Mouse (Mus musculus) midbrain, embryonic 10.5 days (tissue): Measurements from ENCODE around the gene Cd33. TPM values are rescaled to one million over a fixed set of nuclear protein-coding genes. Genes with fewer than 3 reads are reported as not detected.
A peak's percentile ranks its signal among the peaks of the same experiment; 100 is the strongest.

ENCODE experiments used
- DNase-seq: peaks from one replicate; pipeline ENCODE4 v3.0.0-alpha.2; 2017; ENCODE audit warnings: low spot score
- H3K27ac ChIP-seq: fragments of 300-500 bp; sonication (generic); replicated peaks from 2 replicates; pipeline ENCODE4 v1.5.1; 2016; ENCODE audit warnings: mild to moderate bottlenecking
- H3K27me3 ChIP-seq: fragments of 300-500 bp; sonication (generic); 2 replicates; pipeline ENCODE4 v1.6.1; 2016; ENCODE audit warnings: low read depth, mild to moderate bottlenecking; ENCODE audit not compliant: poor library complexity, severe bottlenecking
- H3K36me3 ChIP-seq: fragments of 300-500 bp; sonication (generic); 2 replicates; pipeline ENCODE4 v1.6.1; 2016; ENCODE audit warnings: mild to moderate bottlenecking, moderate library complexity
- H3K4me1 ChIP-seq: fragments of 300-500 bp; sonication (generic); 2 replicates; pipeline ENCODE4 v1.6.1; 2016
- H3K4me3 ChIP-seq: fragments of 300-500 bp; sonication (generic); 2 replicates; pipeline ENCODE4 v1.5.1; 2016; ENCODE audit warnings: mild to moderate bottlenecking, moderate library complexity
- H3K9me3 ChIP-seq: fragments of 300-500 bp; sonication (generic); replicated peaks from 2 replicates; pipeline ENCODE4 v1.6.1; 2016; ENCODE audit warnings: mild to moderate bottlenecking
- WGBS: fragments of 180-500 bp; shearing (Covaris S2); methylation state at CpG from one replicate; pipeline ENCODE4 v1.1.7; 2016; 5-methylcytosine and 5-hydroxymethylcytosine counted together
- polyA plus RNA-seq: library from polyadenylated mRNA; unstranded; fragments of >200 nt; fragmentation: Nextera tagmentation; extraction: Ambion mirVana; gene quantifications from 2 replicates; pipeline ENCODE4 v1.2.1, GENCODE M21; 2016

Cd33 gene
- polyA plus RNA-seq, result 0.83 and 1.0 TPM in 2 replicates

DNA sequence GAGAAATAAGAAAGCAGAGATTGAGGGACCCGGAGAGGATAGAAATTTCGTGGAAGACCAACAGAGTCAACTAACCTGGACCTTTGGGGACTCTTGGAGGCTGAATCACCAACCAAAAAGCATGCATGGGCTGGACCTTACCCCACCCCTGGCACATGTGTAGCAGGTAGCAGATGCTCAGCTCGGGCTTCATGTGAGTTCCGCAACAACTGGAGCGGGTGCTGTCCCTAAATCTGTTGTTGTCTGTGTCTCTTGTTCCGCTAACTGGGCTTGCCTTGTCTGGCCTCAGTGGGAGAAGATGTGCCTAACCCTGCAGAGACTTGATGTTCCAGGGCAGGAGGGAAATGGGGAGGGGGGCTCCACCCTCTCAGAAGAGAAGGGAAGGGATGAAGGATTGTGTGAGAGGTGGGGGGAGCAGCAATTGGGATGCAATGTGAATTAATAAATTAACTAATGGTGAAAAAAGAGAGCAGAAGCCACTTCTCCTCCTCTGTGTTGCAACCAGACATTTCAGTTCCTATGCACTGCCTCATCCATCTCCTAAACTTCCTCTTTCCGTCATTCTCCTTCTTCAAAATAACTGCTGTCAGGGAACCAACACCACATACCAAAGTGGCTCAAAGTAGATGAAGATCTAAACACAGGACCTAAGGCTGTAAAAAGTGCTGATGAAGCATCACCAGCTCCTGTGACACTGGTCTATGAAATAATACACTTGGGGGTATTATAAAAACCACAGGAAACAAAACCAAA, at the start of gene Cd33:
Gene Cd33, minus strand, starts transcription at position 204 of the 753 bp plus-strand sequence.
- Histone ChIP-seq H3K4me3 (no peak within 1 kb of the TSS), H3K27ac (no peak within 1 kb of the TSS), H3K36me3 (no peaks in the 10 kb centered on the region), H3K9me3 (no peaks in the 10 kb centered on the region), H3K27me3 (no peaks in the 10 kb centered on the region), H3K4me1 (no peaks in the 10 kb centered on the region)
- 86% methylated on average over 7 of the region's 7 CpGs for WGBS
- no peak for DNase-seq

DNA sequence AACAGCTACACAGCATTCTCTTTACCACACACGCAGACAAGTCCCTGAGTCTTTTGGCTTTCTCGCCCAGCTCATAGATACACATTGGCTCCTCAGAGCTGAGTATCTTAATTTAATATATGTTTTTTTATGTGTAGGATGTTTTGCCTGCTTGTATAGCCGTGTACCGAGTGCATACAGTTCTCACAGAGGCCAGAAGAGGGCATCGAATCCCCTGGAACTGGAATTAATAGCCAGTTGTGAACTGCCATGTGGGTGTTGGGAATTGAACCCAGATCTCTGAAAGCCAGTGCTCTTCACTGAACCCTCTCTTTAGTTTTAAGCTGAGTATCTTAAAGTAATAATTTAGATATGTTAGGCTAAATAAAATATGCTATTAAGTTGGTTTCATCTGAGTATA, 40.6 kb upstream of the Cd33 start:
- H3K36me3 ChIP-seq, result peaks cover 61% of the 10 kb centered on the region
- DNase-seq, result no peak
- H3K4me1 ChIP-seq, result peaks cover 21% of the 10 kb centered on the region
- no peak overlapping the region for H3K27ac ChIP-seq
- H3K4me3 ChIP-seq, result no peak overlapping the region
- no peaks in the 10 kb centered on the region for H3K27me3 ChIP-seq
- 90% methylated on average over 5 of the region's 5 CpGs for WGBS
- no peaks in the 10 kb centered on the region for H3K9me3 ChIP-seq

DNA sequence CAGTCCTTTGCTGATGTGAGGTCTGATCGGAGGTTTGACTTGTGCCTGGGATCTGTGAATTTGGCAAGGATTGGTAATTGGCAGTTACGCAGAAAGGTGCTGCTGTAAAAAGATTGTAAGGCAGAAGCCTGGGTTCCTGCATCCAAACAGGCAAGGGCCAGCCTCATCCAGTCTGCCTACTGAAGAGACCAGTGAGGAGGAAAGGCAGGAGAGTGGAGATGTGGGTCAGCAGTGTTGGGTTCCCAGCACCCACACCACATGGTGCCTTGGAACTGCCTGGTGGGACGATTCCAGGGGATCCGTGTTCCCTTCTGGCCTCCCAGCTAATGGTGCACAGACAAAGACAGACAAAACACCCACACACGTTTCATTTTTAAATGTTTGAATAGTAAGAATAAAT, 36.3 kb upstream of the Cd33 start:
- Histone ChIP-seq H3K27me3 (no peaks in the 10 kb centered on the region), H3K27ac (peak overlapping the region; percentile 92), H3K9me3 (no peaks in the 10 kb centered on the region), H3K36me3 (peaks cover 23% of the 10 kb centered on the region), H3K4me1 (peaks cover 21% of the 10 kb centered on the region), H3K4me3 (peak overlapping the region; percentile 79)
- WGBS, result 74% methylated on average over 5 of the region's 5 CpGs
- DNase-seq, result no peak

DNA sequence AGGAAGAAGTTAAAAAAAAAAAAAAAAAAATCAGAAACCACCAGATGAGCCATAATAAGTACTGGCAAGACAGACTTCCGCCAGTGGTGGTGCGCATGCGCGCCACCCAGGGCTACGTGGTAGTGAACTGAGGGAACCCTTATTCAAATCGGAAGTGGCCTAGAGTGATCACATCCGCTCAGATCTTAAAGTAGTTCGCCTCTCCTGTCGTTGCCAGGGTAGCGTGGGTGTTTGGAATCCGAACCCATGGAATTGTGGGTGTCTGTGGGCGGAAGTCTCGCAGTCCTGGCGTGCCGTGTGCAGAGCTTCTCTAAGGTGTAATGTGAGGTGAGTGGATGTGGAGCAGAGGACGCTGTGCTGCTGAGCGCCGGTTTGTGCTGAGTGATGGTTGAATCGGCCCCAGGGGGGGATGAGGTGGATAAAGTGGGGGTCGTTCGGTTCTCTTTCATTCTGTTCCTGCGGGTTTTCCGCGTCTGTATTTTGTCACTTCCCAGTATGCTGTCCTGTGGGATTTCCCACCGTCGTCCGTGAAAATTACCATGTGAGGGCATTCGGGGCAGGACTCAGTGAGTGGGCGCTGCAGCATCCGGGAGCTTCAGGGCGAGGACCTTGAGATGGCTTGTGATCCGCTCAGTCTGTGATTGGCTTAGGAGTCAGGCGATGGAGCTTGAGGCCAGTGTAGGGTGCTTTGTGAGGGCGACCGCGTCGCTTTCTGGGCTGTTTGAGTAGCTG, 35.4 kb upstream of the Cd33 start, which contains the start of gene Zfp719:
Gene Zfp719, plus strand, starts transcription at position 171 of the 732 bp plus-strand sequence.
- Histone ChIP-seq H3K27me3 (no peaks in the 10 kb centered on the region), H3K27ac (peak within 1 kb of the TSS; percentile 92), H3K4me3 (peak within 1 kb of the TSS; percentile 79), H3K36me3 (peaks cover 23% of the 10 kb centered on the region), H3K4me1 (peaks cover 21% of the 10 kb centered on the region), H3K9me3 (no peaks in the 10 kb centered on the region)
- peak; percentile 90 for DNase-seq
- 0% methylated on average over 37 of the region's 37 CpGs for WGBS

DNA sequence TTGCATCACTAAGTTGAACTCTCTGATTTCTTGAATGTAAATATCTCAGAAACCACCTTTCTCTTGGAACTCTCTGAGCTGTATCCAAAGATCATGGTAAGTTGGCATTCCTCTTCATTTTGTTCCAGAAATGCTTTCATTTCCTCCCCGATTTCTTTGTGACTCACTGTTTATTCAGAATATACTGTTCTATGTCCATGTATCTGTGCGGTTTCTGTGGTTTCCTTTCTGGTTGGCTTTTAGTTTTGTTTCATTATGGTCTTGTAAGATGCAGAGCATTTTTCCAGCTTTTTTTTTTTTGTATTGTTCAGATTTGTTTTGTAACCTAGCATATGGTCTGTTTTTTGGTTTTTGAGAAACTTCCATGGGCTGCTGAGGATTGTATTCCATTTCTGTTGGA, 27.0 kb upstream of the Cd33 start:
- peaks cover 90% of the 10 kb centered on the region for H3K36me3 ChIP-seq

DNA sequence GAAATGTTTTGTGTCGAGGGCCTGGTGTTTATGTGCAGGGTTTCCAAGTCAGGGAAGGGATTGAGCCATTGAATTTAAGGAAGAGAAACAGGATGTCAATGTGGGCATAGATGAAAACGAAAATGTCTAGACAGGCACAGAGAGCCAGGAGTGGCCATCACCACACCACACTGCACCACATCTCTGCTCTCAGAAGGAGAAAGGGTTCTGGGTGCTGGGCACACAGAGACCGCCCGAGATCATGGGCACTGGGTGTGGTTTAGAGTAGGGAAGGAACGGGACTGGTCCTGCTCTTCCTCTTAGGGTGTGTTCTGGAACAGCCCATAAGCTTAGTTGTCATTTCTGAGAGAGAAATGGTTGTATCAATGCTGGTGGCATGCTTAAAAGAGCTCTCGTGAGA, 19.1 kb upstream of the Cd33 start:
- H3K4me1 ChIP-seq, result peaks cover 21% of the 10 kb centered on the region
- H3K27ac ChIP-seq, result peak overlapping the region; percentile 90
- peaks cover 33% of the 10 kb centered on the region for H3K36me3 ChIP-seq
- 54% methylated on average over 6 of the region's 6 CpGs for WGBS
- no peak for DNase-seq
- H3K27me3 ChIP-seq, result no peaks in the 10 kb centered on the region
- H3K4me3 ChIP-seq, result peak overlapping the region; percentile 78
- H3K9me3 ChIP-seq, result no peaks in the 10 kb centered on the region

More for the DNA sequence above, 27.0 kb upstream of the Cd33 start:
- H3K27ac ChIP-seq, result no peak overlapping the region
- 93% methylated on average over 2 of the region's 2 CpGs for WGBS
- H3K27me3 ChIP-seq, result no peaks in the 10 kb centered on the region
- no peaks in the 10 kb centered on the region; the same call in 1 of the 2 replicates for H3K9me3 ChIP-seq
- H3K4me3 ChIP-seq, result no peak overlapping the region
- no peak for DNase-seq
- no peaks in the 10 kb centered on the region for H3K4me1 ChIP-seq

DNA sequence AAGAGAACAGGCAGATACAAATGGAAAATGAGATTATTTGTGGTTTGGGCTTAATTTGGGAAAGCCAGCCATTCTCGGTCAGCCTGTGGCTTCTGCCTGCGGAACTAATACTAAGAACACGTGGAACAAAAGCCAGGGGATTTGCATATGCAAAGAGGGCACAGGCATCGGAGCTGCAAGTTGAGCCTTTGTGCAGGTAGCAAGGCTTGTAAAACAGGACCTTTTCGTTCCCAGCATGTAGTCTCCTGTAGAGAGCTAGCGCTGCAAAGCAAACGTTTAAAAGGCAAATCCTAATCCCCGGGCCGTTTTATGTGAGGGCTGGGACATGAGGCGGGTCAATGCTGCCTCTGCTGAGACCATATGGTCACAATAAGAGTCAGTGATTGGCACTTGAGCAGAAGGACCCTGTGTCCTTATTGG, 18.4 kb upstream of the Cd33 start:
- under 1% methylated on average over 10 of the region's 10 CpGs for WGBS
- Histone ChIP-seq H3K27ac (peak overlapping the region; percentile 90), H3K36me3 (peaks cover 26% of the 10 kb centered on the region), H3K9me3 (no peaks in the 10 kb centered on the region), H3K4me3 (peak overlapping the region; percentile 78), H3K4me1 (peaks cover 21% of the 10 kb centered on the region), H3K27me3 (no peaks in the 10 kb centered on the region)
- peak; percentile 58 for DNase-seq

DNA sequence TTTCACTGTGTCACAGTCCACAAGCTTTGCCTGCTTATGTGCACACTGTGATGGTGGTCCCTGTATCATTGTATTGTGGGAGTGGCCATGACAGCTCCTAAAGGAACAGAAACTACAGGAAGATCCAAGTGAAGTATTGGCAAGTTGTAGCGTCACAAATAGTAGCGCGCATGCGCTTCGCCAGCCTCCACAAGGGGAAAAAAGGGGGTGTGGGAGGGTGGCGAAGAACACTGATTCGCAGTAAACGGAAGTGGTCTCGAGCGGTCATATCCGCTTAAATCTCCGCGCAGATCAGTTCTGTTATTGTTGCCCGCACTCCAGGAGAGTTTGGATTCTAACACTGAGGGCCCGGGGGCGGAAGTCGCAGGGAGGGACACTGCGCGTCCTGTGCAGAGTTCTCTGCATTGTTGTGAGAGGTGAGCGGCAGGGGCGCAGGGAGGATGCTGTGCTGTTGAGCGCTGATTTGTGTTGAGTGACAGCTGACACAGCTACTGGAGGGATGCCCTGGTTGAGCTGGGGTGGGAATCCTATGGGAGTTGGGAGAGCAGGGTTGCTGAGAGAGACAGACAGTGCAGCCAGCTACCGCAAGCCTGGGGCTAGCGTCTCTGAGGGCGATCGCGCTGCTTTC, 17.9 kb upstream of the Cd33 start, which contains the start of gene Zfp658:
Gene Zfp658, plus strand, starts transcription at position 251 of the 628 bp plus-strand sequence.
- Histone ChIP-seq H3K27ac (peak within 1 kb of the TSS; percentile 90), H3K36me3 (peaks cover 21% of the 10 kb centered on the region), H3K27me3 (no peaks in the 10 kb centered on the region), H3K4me3 (peak within 1 kb of the TSS; percentile 78), H3K4me1 (peaks cover 21% of the 10 kb centered on the region), H3K9me3 (no peaks in the 10 kb centered on the region)
- peak; percentile 89 for DNase-seq
- under 1% methylated on average over 27 of the region's 27 CpGs for WGBS

DNA sequence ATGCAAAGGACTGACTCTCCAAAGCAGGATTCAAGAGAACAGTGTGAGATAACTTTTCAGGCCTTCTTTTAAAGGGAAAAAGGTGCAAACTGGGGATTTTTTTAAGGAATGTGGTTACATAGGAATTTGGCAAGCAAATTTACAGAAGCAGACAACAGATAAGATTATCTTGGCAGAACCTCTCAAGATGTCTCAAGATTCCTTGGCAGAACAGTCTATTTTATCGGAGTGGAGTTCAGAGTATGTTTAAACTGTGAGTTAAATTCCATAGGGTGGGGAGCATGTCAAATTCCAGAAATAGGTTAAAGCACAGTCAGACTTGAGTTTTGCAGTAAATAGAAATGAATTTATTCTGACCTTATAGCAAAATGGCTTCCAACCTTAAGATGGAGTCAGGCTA, 12.7 kb upstream of the Cd33 start:
- Histone ChIP-seq H3K9me3 (no peaks in the 10 kb centered on the region), H3K27me3 (no peaks in the 10 kb centered on the region), H3K4me3 (no peak overlapping the region), H3K4me1 (no peaks in the 10 kb centered on the region), H3K36me3 (no peaks in the 10 kb centered on the region), H3K27ac (no peak overlapping the region)
- DNase-seq, result no peak
- WGBS, result 89% methylated on average over 1 of the region's 1 CpGs

DNA sequence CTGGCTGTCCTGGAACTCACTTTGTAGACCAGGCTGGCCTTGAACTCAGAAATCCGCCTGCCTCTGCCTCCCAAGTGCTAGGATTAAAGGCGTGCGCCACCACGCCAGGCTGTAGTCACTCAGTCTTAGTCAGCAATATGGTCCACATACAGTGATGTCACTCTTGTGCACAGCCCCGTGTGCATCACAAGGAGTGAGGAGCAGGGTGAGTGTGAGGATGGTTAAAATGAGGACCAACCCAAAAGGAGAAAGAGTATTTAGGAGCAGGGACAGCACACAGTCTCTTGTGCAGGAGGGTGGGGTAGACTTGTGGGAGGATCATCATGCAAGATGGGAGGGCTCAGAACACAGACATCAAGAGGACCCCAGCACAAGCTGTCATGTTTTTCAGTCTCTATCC, 11.1 kb upstream of the Cd33 start:
- 90% methylated on average over 5 of the region's 5 CpGs for WGBS

DNA sequence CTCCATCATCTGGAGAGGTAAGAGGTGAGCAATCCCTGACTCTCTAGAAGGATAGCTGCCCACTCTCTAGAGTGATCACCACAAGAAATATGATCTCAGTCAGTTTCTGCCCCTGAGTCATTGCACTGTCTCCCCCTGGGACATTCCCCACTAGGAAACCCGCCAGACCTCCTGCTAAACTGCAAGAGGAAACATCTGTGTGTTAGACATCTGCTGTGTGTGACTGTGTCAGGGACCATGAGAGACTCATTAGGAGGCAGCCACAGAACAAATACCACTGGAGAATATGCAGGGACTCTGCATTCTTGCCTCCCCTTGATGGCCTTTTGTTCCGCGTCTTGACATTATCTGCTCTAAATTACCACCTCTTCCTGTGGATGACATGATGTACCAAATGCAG, 10.3 kb upstream of the Cd33 start:
- 69% methylated on average over 3 of the region's 3 CpGs for WGBS
- Histone ChIP-seq H3K4me3 (no peak overlapping the region), H3K36me3 (no peaks in the 10 kb centered on the region), H3K4me1 (no peaks in the 10 kb centered on the region), H3K27me3 (no peaks in the 10 kb centered on the region), H3K27ac (no peak overlapping the region), H3K9me3 (no peaks in the 10 kb centered on the region)
- no peak for DNase-seq

More for the DNA sequence above, 11.1 kb upstream of the Cd33 start:
- Histone ChIP-seq H3K27ac (no peak overlapping the region), H3K9me3 (no peaks in the 10 kb centered on the region), H3K4me1 (no peaks in the 10 kb centered on the region), H3K4me3 (no peak overlapping the region), H3K36me3 (no peaks in the 10 kb centered on the region), H3K27me3 (no peaks in the 10 kb centered on the region)
- no peak for DNase-seq

DNA sequence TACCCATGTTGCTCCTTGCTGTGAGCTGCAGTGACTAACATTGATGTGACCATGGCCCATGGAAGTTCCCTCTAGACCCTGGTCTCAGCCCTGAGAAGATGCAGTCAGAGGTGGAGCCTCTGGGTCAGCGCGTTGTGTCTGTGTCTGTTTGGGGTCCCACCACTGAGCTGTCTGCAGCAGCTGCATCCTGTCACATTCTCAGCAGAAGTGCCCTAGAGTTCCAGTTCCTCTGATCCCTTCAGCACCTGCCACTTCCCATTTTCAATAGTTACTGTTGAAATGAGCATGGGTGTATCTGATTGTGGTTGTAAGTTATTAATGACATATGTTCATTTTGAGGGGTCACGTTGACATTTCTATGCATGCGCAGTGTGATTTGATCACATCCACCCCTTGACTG, 8.9 kb upstream of the Cd33 start:
- H3K4me3 ChIP-seq, result no peak overlapping the region
- WGBS, result 86% methylated on average over 4 of the region's 4 CpGs

More for the DNA sequence above, 8.9 kb upstream of the Cd33 start:
- no peak for DNase-seq
- H3K9me3 ChIP-seq, result no peaks in the 10 kb centered on the region
- no peak overlapping the region for H3K27ac ChIP-seq
- no peaks in the 10 kb centered on the region for H3K27me3 ChIP-seq
- no peaks in the 10 kb centered on the region for H3K4me1 ChIP-seq
- H3K36me3 ChIP-seq, result no peaks in the 10 kb centered on the region
